Mouse (Mus musculus): Measurements from ENCODE around the gene Epha2. TPM values are rescaled to one million over a fixed set of nuclear protein-coding genes. Genes with fewer than 3 reads are reported as not detected.

Epha2 gene
- polyA plus RNA-seq, 1 experiment, result 8.3 TPM

- no peak for DNase-seq (ENCODE audit: low read depth)
Measured at GRCm38 (mm10) chr4:141279783-141280182, 21.3 kb upstream of the Epha2 start.

GRCm38 (mm10) chr4:141280471-141280870, 20.6 kb upstream of the Epha2 start:
- no peak for DNase-seq (ENCODE audit: low read depth)

GRCm38 (mm10) chr4:141281153-141281552, 19.9 kb upstream of the Epha2 start:
- no peak for DNase-seq (ENCODE audit: low read depth)

- no peak for DNase-seq (ENCODE audit: low read depth)
Measured at GRCm38 (mm10) chr4:141281578-141281977, 19.5 kb upstream of the Epha2 start.

- no peak for DNase-seq (ENCODE audit: low read depth)
Measured at GRCm38 (mm10) chr4:141282087-141282486, 19.0 kb upstream of the Epha2 start.

- DNase-seq (ENCODE audit: low read depth), result no peak
Measured at GRCm38 (mm10) chr4:141282623-141283022, 18.4 kb upstream of the Epha2 start.

- DNase-seq (ENCODE audit: low read depth), result no peak
Measured at GRCm38 (mm10) chr4:141283176-141283878, 17.7 kb upstream of the Epha2 start.

- DNase-seq (ENCODE audit: low read depth), result no peak
Measured at GRCm38 (mm10) chr4:141283879-141284411, 17.1 kb upstream of the Epha2 start.

GRCm38 (mm10) chr4:141284486-141284885, 16.6 kb upstream of the Epha2 start:
- DNase-seq (ENCODE audit: low read depth), result no peak

- DNase-seq (ENCODE audit: low read depth), result no peak
Measured at GRCm38 (mm10) chr4:141285128-141285527, 15.9 kb upstream of the Epha2 start.

GRCm38 (mm10) chr4:141286860-141287517, 14.1 kb upstream of the Epha2 start:
- DNase-seq (ENCODE audit: low read depth), result no peak

- no peak for DNase-seq (ENCODE audit: low read depth)
Measured at GRCm38 (mm10) chr4:141287518-141288004, 13.5 kb upstream of the Epha2 start.

GRCm38 (mm10) chr4:141288152-141288551, 12.9 kb upstream of the Epha2 start:
- no peak for DNase-seq (ENCODE audit: low read depth)

GRCm38 (mm10) chr4:141291571-141292375, 9.3 kb upstream of the Epha2 start:
- no peak for DNase-seq (ENCODE audit: low read depth)

GRCm38 (mm10) chr4:141295774-141296186, 5.3 kb upstream of the Epha2 start:
- no peak for DNase-seq (ENCODE audit: low read depth)

- no peak for DNase-seq (ENCODE audit: low read depth)
Measured at GRCm38 (mm10) chr4:141297934-141298333, 3.1 kb upstream of the Epha2 start.

GRCm38 (mm10) chr4:141299356-141299755, 1.7 kb upstream of the Epha2 start:
- DNase-seq (ENCODE audit: low read depth), result no peak

GRCm38 (mm10) chr4:141300196-141300595, 844 bp upstream of the Epha2 start:
- DNase-seq (ENCODE audit: low read depth), result no peak

- no peak for DNase-seq (ENCODE audit: low read depth)
Measured at GRCm38 (mm10) chr4:141301591-141302427, 769 bp downstream of the Epha2 start.

GRCm38 (mm10) chr4:141302428-141303401, 1.7 kb downstream of the Epha2 start:
- no peak for DNase-seq (ENCODE audit: low read depth)

Measured in gonadal fat pad, adult 2 months (tissue).